Mouse (Mus musculus) brain, embryonic 14.5 days (tissue): Measurements from ENCODE around the gene Top2a.

Experiments
- CTCF ChIP-seq: fragments of 200-500 bp; IDR thresholded peaks from 2 replicates; pipeline ENCODE4 v1.5.1; 2012; ENCODE audit warnings: inconsistent platforms, mild to moderate bottlenecking, moderate library complexity, borderline replicate concordance; ENCODE audit not compliant: insufficient read depth, insufficient read length; ENCODE audit errors: extremely low read depth
- POLR2A ChIP-seq: fragments of 200-500 bp; IDR thresholded peaks from 2 replicates; pipeline ENCODE4 v1.6.1; 2012; ENCODE audit warnings: mild to moderate bottlenecking, inconsistent platforms, borderline replicate concordance; ENCODE audit not compliant: poor library complexity, insufficient read depth, insufficient read length, severe bottlenecking; ENCODE audit errors: extremely low read depth

GRCm38 (mm10) chr11:98952111-98952510 lies 71.9 kb downstream of the Top2a start:
- no peak for TF ChIP-seq CTCF
- no peak for TF ChIP-seq POLR2A
